Mouse (Mus musculus) heart, embryonic 15.5 days (tissue): Measurements from ENCODE around the gene Krt13. TPM values are rescaled to one million over a fixed set of nuclear protein-coding genes. Genes with fewer than 3 reads are reported as not detected.

Experiments used
- polyA plus RNA-seq: library from polyadenylated mRNA; unstranded; fragments of >200 nt; fragmentation: Nextera tagmentation; extraction: Ambion mirVana; gene quantifications from 2 replicates; pipeline ENCODE4 v1.2.1, GENCODE M21; 2015

Krt13 gene
- polyA plus RNA-seq, 1 experiment from 2014 or later = 0.45 TPM

Other genes with a start within 250 kb of the Krt13 start
- not detected in 2 replicates for gene Krtap9-1, start 248.2 kb downstream of the Krt13 start, polyA plus RNA-seq
- not detected in 2 replicates for gene Gm11567, start 242.4 kb downstream of the Krt13 start, polyA plus RNA-seq
- gene Krtap31-1, start 213.6 kb downstream of the Krt13 start, polyA plus RNA-seq = not detected in 2 replicates
- gene Gm11565, start 206.8 kb downstream of the Krt13 start, polyA plus RNA-seq = not detected in 2 replicates
- not detected in 2 replicates for gene Krtap31-2, start 185.3 kb downstream of the Krt13 start, polyA plus RNA-seq
- gene Krtap9-5, start 173.1 kb downstream of the Krt13 start, polyA plus RNA-seq = not detected in 2 replicates
- not detected in 2 replicates for gene Krtap29-1, start 142.5 kb downstream of the Krt13 start, polyA plus RNA-seq
- not detected in 2 replicates for gene Krtap16-1, start 135.0 kb downstream of the Krt13 start, polyA plus RNA-seq
- gene Krtap17-1, start 127.6 kb downstream of the Krt13 start, polyA plus RNA-seq = 0.76 TPM in 1 of 2 replicates, not detected in the other
- gene Krt33a, start 105.4 kb downstream of the Krt13 start, polyA plus RNA-seq = not detected in 2 replicates
- gene Krt33b, start 91.7 kb downstream of the Krt13 start, polyA plus RNA-seq = 0.09 TPM in 1 of 2 replicates, not detected in the other
- not detected in 2 replicates for gene Krt34, start 80.0 kb downstream of the Krt13 start, polyA plus RNA-seq
- gene Krt31, start 71.0 kb downstream of the Krt13 start, polyA plus RNA-seq = not detected in 2 replicates
- gene Krt32, start 33.3 kb downstream of the Krt13 start, polyA plus RNA-seq = not detected in 2 replicates
- not detected in 2 replicates for gene Krt35, start 25.3 kb downstream of the Krt13 start, polyA plus RNA-seq
- 0.10 TPM in 1 of 2 replicates, not detected in the other for gene Krt36, start 15.9 kb downstream of the Krt13 start, polyA plus RNA-seq
- gene Krt15, start 14.4 kb upstream of the Krt13 start, polyA plus RNA-seq = 4.2 and 20.2 TPM in 2 replicates
- 42.6 and 82.2 TPM in 2 replicates for gene Krt19, start 27.1 kb upstream of the Krt13 start, polyA plus RNA-seq
- not detected in 2 replicates for gene Krt9, start 71.7 kb upstream of the Krt13 start, polyA plus RNA-seq
- 3.0 and 4.8 TPM in 2 replicates for gene Krt14, start 86.0 kb upstream of the Krt13 start, polyA plus RNA-seq
- 0.27 TPM in 1 of 2 replicates, not detected in the other for gene Krt16, start 127.3 kb upstream of the Krt13 start, polyA plus RNA-seq
- 5.2 and 42.7 TPM in 2 replicates for gene Krt17, start 139.5 kb upstream of the Krt13 start, polyA plus RNA-seq
- gene Krt42, start 148.3 kb upstream of the Krt13 start, polyA plus RNA-seq = not detected in 2 replicates
- 1,413 and 1,738 TPM in 2 replicates for gene Eif1, start 198.3 kb upstream of the Krt13 start, polyA plus RNA-seq
- not detected in 2 replicates for gene Gast, start 212.8 kb upstream of the Krt13 start, polyA plus RNA-seq
- gene Hap1, start 234.6 kb upstream of the Krt13 start, polyA plus RNA-seq = 5.3 and 7.7 TPM in 2 replicates